Mouse (Mus musculus) spleen, adult 2 months (tissue): Measurements from ENCODE around the gene Mea1. TPM values are rescaled to one million over a fixed set of nuclear protein-coding genes. Genes with fewer than 3 reads are reported as not detected.

Experiments
- DNase-seq, 2 experiments: peaks; one replicate each; pipeline versions ENCODE4 v3.0.0 to v3.0.0-alpha.2; 2012 to 2021; ENCODE audit warnings: low spot score in 2 of 2, low read depth in 1 of 2
- H3K27ac ChIP-seq: fragments of 200-500 bp; 2 replicates; pipeline ENCODE4 v1.5.1; 2012; ENCODE audit warnings: low read length, inconsistent platforms; ENCODE audit not compliant: insufficient read depth
- H3K27me3 ChIP-seq: fragments of 200-500 bp; 2 replicates; pipeline ENCODE4 v1.6.1; 2012; ENCODE audit warnings: mild to moderate bottlenecking, moderate library complexity, low read length, inconsistent platforms; ENCODE audit not compliant: control insufficient read depth, insufficient read depth
- H3K36me3 ChIP-seq: fragments of 200-500 bp; 2 replicates; pipeline ENCODE4 v1.6.1; 2012; ENCODE audit warnings: mild to moderate bottlenecking, low read length, inconsistent platforms; ENCODE audit not compliant: control insufficient read depth, insufficient read depth
- H3K4me1 ChIP-seq: fragments of 200-500 bp; 2 replicates; pipeline ENCODE4 v1.6.1; 2011; ENCODE audit warnings: inconsistent platforms; ENCODE audit not compliant: control insufficient read depth, insufficient read depth, insufficient read length
- H3K4me3 ChIP-seq: fragments of 200-500 bp; 2 replicates; pipeline ENCODE4 v1.5.1; 2011; ENCODE audit warnings: mild to moderate bottlenecking, inconsistent platforms; ENCODE audit not compliant: insufficient read depth, insufficient read length; ENCODE audit errors: extremely low read depth
- CTCF ChIP-seq: fragments of 200-500 bp; IDR thresholded peaks from 2 replicates; pipeline ENCODE4 v1.5.1; 2011; ENCODE audit warnings: mild to moderate bottlenecking, inconsistent platforms; ENCODE audit not compliant: insufficient read depth, insufficient read length, insufficient replicate concordance; ENCODE audit errors: extremely low read depth
- POLR2A ChIP-seq: fragments of 200-500 bp; IDR thresholded peaks from 2 replicates; pipeline ENCODE4 v1.6.1; 2011; ENCODE audit warnings: low read depth, low read length, inconsistent platforms
- WGBS: fragments of 180-500 bp; shearing (Covaris S2); methylation state at CpG from one replicate; pipeline ENCODE4 v1.1.7; 2018; 5-methylcytosine and 5-hydroxymethylcytosine counted together
- polyA plus RNA-seq: library from polyadenylated mRNA; depleted of rRNA; stranded (reverse); fragments of >200 nt; gene quantifications from 2 replicates; pipeline ENCODE4 v1.2.3, GENCODE M21; 2012

Mea1 gene
- polyA plus RNA-seq, 1 experiment = 30.2 TPM

GRCm38 (mm10) chr17:46691390-46691789, 12.8 kb downstream of the Mea1 start:
- 96% methylated on average over 2 of the region's 2 CpGs for WGBS
- Histone ChIP-seq H3K27ac (no peak overlapping the region), H3K36me3 (peaks cover 5% of the 10 kb centered on the region), H3K4me1 (no peaks in the 10 kb centered on the region), H3K4me3 (no peak overlapping the region), H3K27me3 (no peaks in the 10 kb centered on the region)
- TF ChIP-seq POLR2A = no peak
- TF ChIP-seq CTCF = no peak
- no peak for DNase-seq

GRCm38 (mm10) chr17:46694517-46695063, 16.0 kb downstream of the Mea1 start:
- 81% methylated on average over 1 of the region's 1 CpGs for WGBS
- Histone ChIP-seq H3K36me3 (peaks cover 4% of the 10 kb centered on the region), H3K4me3 (no peak overlapping the region), H3K27me3 (no peaks in the 10 kb centered on the region), H3K4me1 (no peaks in the 10 kb centered on the region), H3K27ac (no peak overlapping the region)
- DNase-seq = no peak
- no peak for TF ChIP-seq CTCF
- TF ChIP-seq POLR2A = no peak

DNA sequence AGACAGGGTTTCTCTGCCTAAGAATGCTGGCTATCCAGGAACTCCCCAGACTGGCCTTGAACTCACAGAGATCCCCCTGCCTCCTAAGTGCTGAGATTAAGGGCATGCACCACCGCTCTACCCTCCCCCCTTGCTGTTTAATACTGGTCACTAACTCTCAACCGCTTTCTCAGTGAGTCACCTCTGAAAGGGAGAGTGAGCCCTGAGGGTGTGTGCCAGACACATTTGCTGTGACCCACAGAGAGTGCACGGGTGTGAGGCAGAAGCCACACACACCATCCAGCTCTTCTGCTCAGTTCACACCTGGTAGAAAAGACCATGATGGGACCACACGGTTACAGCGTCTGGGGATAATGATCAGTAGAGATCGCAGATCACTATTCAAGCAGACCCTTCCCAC, 19.9 kb downstream of the Mea1 start:
- H3K4me3 ChIP-seq = no peak overlapping the region
- no peak for DNase-seq
- 91% methylated on average over 6 of the region's 6 CpGs for WGBS

DNA sequence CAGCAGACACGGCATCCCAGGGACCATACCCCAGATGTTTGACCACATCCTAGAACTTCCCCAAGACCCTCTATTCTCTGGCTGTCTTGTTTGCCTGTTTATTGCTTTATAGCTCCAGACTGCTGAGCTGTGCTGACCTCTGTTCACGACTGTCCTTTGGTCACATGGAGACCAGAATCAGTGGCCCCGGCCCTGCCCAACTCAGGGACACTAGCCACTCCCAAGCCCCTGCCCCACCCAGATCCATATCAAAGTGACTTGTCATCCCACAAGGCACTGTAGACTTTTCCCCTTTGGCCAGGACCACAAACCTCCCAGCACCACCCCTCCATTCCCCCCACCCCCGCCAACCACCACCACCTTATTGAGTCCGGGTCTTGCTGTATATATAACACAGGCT, 20.7 kb downstream of the Mea1 start:
- H3K27ac ChIP-seq = no peak overlapping the region
- no peak for TF ChIP-seq CTCF
- TF ChIP-seq POLR2A = no peak
- peaks cover 3% of the 10 kb centered on the region; the same call in 1 of the 2 replicates for H3K4me1 ChIP-seq
- H3K4me3 ChIP-seq = no peak overlapping the region
- peaks cover 2% of the 10 kb centered on the region for H3K36me3 ChIP-seq
- WGBS = 87% methylated on average over 5 of the region's 5 CpGs
- H3K27me3 ChIP-seq = no peaks in the 10 kb centered on the region
- no peak for DNase-seq

More for the DNA sequence above, 19.9 kb downstream of the Mea1 start:
- H3K27me3 ChIP-seq = no peaks in the 10 kb centered on the region
- no peaks in the 10 kb centered on the region; the same call in 1 of the 2 replicates for H3K4me1 ChIP-seq
- H3K36me3 ChIP-seq = peaks cover 2% of the 10 kb centered on the region
- TF ChIP-seq CTCF (no peak), POLR2A (no peak)
- H3K27ac ChIP-seq = no peak overlapping the region

GRCm38 (mm10) chr17:46699912-46700311, 21.3 kb downstream of the Mea1 start:
- Histone ChIP-seq H3K4me1 (peaks cover 3% of the 10 kb centered on the region; the same call in 1 of the 2 replicates), H3K4me3 (no peak overlapping the region), H3K27me3 (no peaks in the 10 kb centered on the region), H3K36me3 (peaks cover 2% of the 10 kb centered on the region), H3K27ac (no peak overlapping the region)
- 94% methylated on average over 3 of the region's 3 CpGs for WGBS
- no peak for DNase-seq
- TF ChIP-seq POLR2A = no peak
- no peak for TF ChIP-seq CTCF

DNA sequence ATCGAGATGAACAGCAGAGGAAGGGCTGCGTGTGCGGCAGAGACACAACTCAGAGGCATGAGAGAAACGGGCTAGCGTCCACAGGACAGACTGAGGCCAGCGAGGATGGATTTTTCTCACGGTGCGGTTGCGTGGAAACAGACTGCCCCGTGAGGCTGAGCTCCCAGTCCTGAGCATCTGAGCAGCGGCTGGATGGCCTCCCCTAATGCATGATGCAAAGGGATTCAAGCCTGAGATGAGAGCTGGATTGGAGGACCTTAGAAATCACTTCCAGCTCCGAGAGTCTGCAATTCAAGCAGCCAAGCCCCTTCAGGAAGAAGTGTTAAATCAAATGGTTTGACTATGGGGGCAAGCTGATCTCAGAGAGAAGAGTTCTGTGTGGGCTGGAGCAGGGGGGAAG, 22.9 kb downstream of the Mea1 start:
- Histone ChIP-seq H3K4me1 (peaks cover 5% of the 10 kb centered on the region; the same call in 1 of the 2 replicates), H3K36me3 (peaks cover 2% of the 10 kb centered on the region), H3K4me3 (no peak overlapping the region), H3K27ac (no peak overlapping the region), H3K27me3 (no peaks in the 10 kb centered on the region)
- no peak for DNase-seq
- 82% methylated on average over 12 of the region's 12 CpGs for WGBS
- no peak for TF ChIP-seq CTCF
- TF ChIP-seq POLR2A = no peak

DNA sequence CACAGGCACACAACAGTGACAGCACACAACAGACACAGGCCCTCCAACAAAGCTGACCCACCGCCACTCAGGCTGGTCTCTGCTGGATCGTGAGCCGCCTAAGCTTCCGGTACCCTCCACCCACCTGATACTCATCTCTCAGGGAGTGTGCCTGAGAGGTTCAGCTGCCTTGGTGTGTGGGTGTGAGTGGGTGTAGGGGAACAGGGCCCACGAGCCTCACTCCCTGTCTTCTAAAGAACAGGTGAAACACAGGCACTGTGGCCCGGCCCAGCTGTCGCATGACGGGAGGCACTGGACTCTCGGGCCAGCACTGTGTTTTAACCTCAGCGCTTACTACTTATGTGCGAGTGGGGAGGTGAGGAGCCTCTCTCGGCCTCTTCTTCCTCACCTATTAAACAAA, 23.5 kb downstream of the Mea1 start:
- H3K27me3 ChIP-seq = no peaks in the 10 kb centered on the region
- H3K27ac ChIP-seq = no peak overlapping the region
- H3K36me3 ChIP-seq = peaks cover 2% of the 10 kb centered on the region
- H3K4me3 ChIP-seq = no peak overlapping the region
- DNase-seq = no peak
- peaks cover 5% of the 10 kb centered on the region; the same call in 1 of the 2 replicates for H3K4me1 ChIP-seq
- 77% methylated on average over 12 of the region's 12 CpGs for WGBS
- TF ChIP-seq POLR2A (no peak), CTCF (no peak)

DNA sequence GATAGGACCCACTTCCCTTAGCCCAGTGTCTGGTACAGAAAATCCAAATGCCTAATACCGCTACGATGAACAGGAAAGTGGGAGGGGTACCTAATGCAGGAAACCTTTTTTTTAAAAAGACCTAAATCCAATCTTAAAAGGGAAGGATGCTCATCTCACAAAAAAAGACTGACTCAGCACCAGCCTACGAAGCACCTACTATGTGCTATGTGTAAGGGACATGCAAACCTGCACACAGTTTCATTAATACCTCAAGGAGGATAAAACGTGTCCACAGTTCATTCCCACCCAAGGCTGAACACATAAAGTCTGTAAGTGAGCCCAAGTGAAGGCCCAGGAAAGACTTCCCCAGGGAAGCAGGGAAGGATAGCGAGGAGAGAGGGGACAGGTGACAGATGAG, 23.9 kb downstream of the Mea1 start:
- H3K36me3 ChIP-seq = peaks cover 2% of the 10 kb centered on the region
- TF ChIP-seq POLR2A (no peak), CTCF (no peak)
- H3K4me1 ChIP-seq = peaks cover 5% of the 10 kb centered on the region; the same call in 1 of the 2 replicates
- no peak overlapping the region for H3K4me3 ChIP-seq
- no peaks in the 10 kb centered on the region for H3K27me3 ChIP-seq
- 84% methylated on average over 5 of the region's 5 CpGs for WGBS
- no peak overlapping the region for H3K27ac ChIP-seq
- DNase-seq = no peak
